Mouse (Mus musculus) erythroblast, embryonic 14.5 days (primary cell): ENCODE measurements around the gene Nfatc3. TPM values are rescaled to one million over a fixed set of nuclear protein-coding genes. Genes with fewer than 3 reads are reported as not detected.

Experiments
- H3K27me3 ChIP-seq: 2 replicates; pipeline ENCODE4 v1.6.1; 2012; ENCODE audit warnings: inconsistent platforms; ENCODE audit not compliant: control insufficient read depth
- H3K36me3 ChIP-seq: 2 replicates; pipeline ENCODE4 v1.6.1; 2012; ENCODE audit warnings: mild to moderate bottlenecking, inconsistent platforms; ENCODE audit not compliant: control insufficient read depth
- H3K4me1 ChIP-seq: 2 replicates; pipeline ENCODE4 v1.6.1; 2012; ENCODE audit warnings: inconsistent platforms; ENCODE audit not compliant: control insufficient read depth
- H3K4me3 ChIP-seq: replicated peaks from 2 replicates; pipeline ENCODE3; 2012; ENCODE audit warnings: moderate library complexity, mild to moderate bottlenecking, inconsistent platforms
- H3K9me3 ChIP-seq: 2 replicates; pipeline ENCODE4 v1.6.1; 2012; ENCODE audit warnings: low read length, inconsistent platforms, mixed read lengths; ENCODE audit not compliant: control insufficient read depth
- GATA1 ChIP-seq: IDR thresholded peaks from 2 replicates; pipeline ENCODE4 v1.6.1; 2012; ENCODE audit warnings: low read length, inconsistent platforms, mixed read lengths
- TAL1 ChIP-seq: IDR thresholded peaks from 3 replicates; pipeline ENCODE4 v1.6.1; 2012; ENCODE audit warnings: low read length, inconsistent platforms, mixed read lengths
- polyA plus RNA-seq: library from polyadenylated mRNA; stranded (reverse); fragments of >175 nt; gene quantifications from 2 replicates; pipeline ENCODE4 v1.2.3, GENCODE M21; 2012

Gene Nfatc3
- polyA plus RNA-seq, 1 experiment: 0.54 TPM

DNA sequence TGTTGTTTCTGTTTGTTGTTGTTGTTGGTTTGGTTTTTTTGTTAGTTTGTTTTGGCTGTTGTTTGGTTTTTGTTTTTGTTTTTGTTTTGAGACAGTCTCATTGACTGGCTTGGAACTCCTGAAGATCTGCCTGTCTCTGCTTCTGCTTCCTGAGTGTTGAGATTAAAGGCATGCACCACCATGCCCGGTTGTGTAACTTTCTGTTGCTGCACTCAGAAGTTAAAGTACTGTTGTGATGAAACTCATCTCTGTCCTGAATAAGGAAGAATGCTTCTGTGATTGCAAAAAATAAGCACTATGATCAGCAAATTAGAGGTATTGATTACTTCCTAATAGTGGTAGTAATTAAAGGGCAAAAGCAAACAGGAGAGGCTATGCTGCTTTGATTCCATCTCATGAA, 47.6 kb downstream of the Nfatc3 start:
- H3K4me3 ChIP-seq: no peak overlapping the region
- no peaks in the 10 kb centered on the region for H3K9me3 ChIP-seq
- no peaks in the 10 kb centered on the region for H3K4me1 ChIP-seq
- TF ChIP-seq GATA1 (no peak), TAL1 (no peak)
- H3K36me3 ChIP-seq: peaks cover 87% of the 10 kb centered on the region
- no peaks in the 10 kb centered on the region for H3K27me3 ChIP-seq

DNA sequence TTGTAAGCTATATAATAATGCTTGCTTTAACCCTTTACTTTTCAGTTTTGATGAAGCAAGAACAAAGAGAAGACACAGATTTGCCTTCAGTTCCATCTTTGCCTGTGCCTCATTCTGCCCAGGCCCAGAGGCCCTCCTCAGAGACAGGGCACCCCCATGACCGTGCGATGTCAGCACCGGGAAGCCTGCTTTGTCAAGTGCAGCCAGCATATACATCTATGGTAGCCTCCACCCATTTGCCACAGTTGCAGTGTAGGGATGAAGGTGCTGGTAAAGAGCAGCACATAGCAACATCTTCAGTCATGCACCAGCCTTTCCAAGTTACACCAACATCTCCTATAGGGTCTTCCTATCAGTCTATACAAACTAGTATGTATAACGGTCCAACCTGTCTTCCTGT, 49.4 kb downstream of the Nfatc3 start:
- Histone ChIP-seq H3K9me3 (no peaks in the 10 kb centered on the region), H3K36me3 (peaks cover 80% of the 10 kb centered on the region), H3K27me3 (no peaks in the 10 kb centered on the region), H3K4me1 (no peaks in the 10 kb centered on the region), H3K4me3 (no peak overlapping the region)
- TF ChIP-seq TAL1 (no peak), GATA1 (no peak)

DNA sequence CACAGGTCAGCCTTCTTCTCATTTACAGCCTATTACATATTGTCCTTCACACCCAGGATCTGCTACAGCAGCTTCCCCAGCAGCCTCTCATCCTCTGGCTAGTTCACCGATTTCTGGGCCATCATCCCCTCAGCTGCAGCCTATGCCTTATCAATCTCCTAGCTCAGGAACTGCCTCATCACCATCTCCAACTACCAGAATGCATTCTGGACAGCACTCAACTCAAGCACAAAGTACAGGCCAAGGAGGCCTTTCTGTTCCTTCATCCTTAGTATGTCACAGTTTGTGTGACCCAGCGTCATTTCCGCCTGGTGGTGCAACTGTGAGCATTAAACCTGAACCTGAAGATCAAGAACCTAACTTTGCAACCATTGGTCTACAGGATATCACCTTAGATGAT, 50.1 kb downstream of the Nfatc3 start:
- Histone ChIP-seq H3K36me3 (peaks cover 75% of the 10 kb centered on the region), H3K27me3 (no peaks in the 10 kb centered on the region)
- no peak for TF ChIP-seq GATA1
- no peak for TF ChIP-seq TAL1

DNA sequence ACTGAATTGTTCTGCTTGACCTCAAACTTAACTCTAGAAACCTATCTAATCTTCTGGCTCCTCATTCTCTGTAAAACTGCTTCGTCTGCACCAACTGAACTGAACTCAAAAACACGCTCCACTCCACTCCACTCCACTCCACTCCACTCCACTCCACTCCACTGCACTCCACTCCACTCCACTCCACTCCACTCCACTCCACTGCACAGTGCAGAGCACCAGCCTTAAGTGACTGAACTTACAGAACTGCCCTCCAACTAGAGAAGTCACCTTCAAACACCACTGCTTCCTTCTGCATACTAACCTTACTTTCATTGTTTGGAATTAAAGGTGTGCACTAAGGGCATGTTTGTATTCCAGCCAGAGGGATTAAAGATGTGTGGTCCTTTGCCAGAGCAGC, 53.4 kb downstream of the Nfatc3 start:
- Histone ChIP-seq H3K4me1 (no peaks in the 10 kb centered on the region), H3K36me3 (peaks cover 73% of the 10 kb centered on the region), H3K27me3 (no peaks in the 10 kb centered on the region), H3K4me3 (no peak overlapping the region), H3K9me3 (no peaks in the 10 kb centered on the region)
- TF ChIP-seq TAL1 (no peak), GATA1 (no peak)

More for the DNA sequence above, 50.1 kb downstream of the Nfatc3 start:
- H3K4me3 ChIP-seq: no peak overlapping the region
- no peaks in the 10 kb centered on the region for H3K4me1 ChIP-seq
- no peaks in the 10 kb centered on the region for H3K9me3 ChIP-seq

DNA sequence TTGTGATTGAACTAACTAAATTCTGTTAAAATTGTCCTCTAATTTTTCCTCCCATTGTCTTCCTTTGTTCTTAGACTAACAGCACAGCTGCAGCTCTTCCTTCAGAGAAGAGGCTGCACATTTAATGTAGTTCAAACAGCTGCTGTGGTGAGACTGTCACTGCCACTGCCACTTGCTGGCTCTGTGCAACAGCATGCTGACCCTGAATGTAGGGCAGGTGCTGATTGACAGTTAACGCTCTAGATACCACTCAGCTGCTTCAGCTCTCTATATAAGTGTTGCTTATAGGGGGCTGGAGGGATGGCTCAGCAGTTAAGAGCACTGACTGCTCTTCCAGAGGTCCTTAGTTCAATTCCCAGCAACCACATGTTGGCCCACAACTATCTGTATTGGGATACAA, 53.9 kb downstream of the Nfatc3 start:
- Histone ChIP-seq H3K4me3 (no peak overlapping the region), H3K36me3 (peaks cover 74% of the 10 kb centered on the region), H3K4me1 (no peaks in the 10 kb centered on the region), H3K9me3 (no peaks in the 10 kb centered on the region), H3K27me3 (no peaks in the 10 kb centered on the region)
- TF ChIP-seq TAL1: no peak
- TF ChIP-seq GATA1: no peak

DNA sequence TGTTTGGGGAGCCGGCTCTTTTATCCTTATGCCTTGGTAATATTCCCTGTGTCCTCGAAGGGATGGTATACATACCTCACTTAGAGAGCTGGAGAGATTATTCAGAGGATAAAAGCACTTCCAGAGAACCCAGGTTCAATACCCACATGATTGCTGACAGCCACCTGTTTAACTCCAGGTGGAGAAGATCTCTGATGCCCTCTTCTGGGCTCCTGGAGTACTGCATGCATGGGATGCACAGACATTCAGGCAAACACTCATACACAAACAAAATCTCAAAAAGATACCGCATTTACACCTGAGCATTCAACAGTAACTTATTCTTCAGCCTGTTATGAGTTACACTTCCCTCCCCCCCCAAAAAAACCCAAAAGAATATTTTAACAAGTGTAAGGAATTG, 57.3 kb downstream of the Nfatc3 start:
- Histone ChIP-seq H3K27me3 (no peaks in the 10 kb centered on the region), H3K4me3 (no peak overlapping the region), H3K36me3 (peaks cover 67% of the 10 kb centered on the region), H3K4me1 (no peaks in the 10 kb centered on the region), H3K9me3 (no peaks in the 10 kb centered on the region)
- TF ChIP-seq GATA1: no peak
- TF ChIP-seq TAL1: no peak

DNA sequence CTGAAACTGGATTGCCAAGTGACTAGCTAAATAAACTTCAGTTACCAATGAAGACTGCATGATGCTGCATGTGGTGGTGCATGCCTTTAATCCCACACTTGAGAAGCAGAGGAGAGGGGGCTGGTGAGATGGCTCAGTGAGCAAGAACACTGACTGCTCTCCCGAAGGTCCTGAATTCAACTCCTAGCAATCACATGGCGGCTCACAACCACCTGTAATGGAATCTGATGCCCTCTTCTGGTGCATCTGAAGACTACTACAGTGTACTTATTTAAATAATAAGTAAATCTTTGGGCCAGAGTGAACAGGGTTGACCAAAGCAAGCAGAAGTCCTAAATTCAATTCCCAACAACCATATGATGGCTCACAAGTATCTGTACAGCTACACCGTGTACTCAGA, 64.8 kb downstream of the Nfatc3 start:
- Histone ChIP-seq H3K27me3 (no peaks in the 10 kb centered on the region), H3K4me1 (no peaks in the 10 kb centered on the region), H3K36me3 (peaks cover 67% of the 10 kb centered on the region), H3K9me3 (no peaks in the 10 kb centered on the region), H3K4me3 (no peak overlapping the region)
- TF ChIP-seq TAL1: no peak
- TF ChIP-seq GATA1: no peak

DNA sequence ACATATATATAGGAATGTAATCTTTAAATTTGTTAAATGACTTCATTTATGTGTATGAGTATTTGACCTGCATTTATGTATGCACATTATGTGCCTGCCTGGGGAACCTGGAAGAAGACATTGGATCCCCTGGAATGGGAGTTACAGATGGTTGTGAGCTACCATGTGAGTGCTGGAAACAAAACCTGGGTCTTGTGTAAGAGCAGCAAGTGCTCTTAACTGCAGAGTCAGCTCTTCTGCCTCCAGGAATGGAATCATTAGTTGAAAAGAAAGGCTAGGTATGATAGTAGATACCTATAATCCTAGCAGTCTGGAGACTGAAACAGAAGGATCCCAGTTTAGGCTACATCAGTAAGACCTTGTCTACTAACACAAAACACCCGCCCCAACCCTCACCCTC, 67.4 kb downstream of the Nfatc3 start:
- Histone ChIP-seq H3K36me3 (peaks cover 71% of the 10 kb centered on the region), H3K9me3 (no peaks in the 10 kb centered on the region), H3K4me1 (no peaks in the 10 kb centered on the region; the same call in 1 of the 2 replicates), H3K4me3 (no peak overlapping the region), H3K27me3 (no peaks in the 10 kb centered on the region)
- TF ChIP-seq TAL1: no peak
- no peak for TF ChIP-seq GATA1

DNA sequence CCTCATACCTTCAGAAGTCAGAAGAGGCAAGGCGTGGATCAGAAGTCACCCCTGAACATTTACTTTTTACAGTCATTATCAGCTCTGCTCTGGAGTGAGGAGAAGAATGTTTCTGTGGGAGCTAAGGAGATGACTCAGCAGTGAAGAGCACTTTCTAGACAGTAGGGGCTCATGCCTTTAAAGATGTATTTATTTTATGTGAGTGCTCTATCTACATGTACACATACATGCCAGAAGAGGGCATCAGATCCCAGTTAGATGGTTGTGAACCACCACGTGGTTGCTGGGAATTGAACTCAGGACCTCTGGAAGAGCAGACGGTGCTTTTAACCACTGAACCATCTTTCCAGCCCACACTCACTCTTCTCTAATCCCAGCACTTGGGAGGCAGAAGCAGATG, 68.4 kb downstream of the Nfatc3 start:
- peaks cover 5% of the 10 kb centered on the region for H3K4me1 ChIP-seq
- H3K9me3 ChIP-seq: no peaks in the 10 kb centered on the region
- H3K36me3 ChIP-seq: peaks cover 74% of the 10 kb centered on the region
- no peak for TF ChIP-seq GATA1
- TF ChIP-seq TAL1: no peak
- no peaks in the 10 kb centered on the region for H3K27me3 ChIP-seq
- no peak overlapping the region for H3K4me3 ChIP-seq

DNA sequence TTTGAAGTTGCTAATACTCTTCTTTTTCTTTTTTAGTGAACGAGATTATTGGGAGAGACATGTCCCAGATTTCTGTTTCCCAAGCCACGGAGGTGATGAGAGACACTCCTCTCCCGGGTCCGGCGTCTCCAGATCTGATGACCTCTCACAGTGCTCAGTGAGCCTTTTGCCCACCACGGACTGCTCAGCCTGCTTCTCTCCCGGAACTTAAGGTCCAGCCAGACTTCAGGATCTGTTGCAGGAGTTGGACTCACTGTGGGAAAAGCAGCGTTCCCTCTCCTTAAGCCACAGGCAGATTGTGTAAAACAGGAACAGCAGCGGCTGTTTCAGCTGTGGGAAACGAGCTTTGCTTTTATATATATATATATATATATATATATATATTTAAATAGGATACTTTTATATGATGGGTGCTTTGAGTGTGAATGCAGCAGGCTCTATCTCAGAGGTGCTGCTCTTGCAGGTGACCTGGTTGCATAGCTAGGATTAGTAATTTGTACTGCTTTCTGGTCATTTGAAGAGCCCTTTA, 69.3 kb downstream of the Nfatc3 start:
- peaks cover 82% of the 10 kb centered on the region for H3K36me3 ChIP-seq
- peaks cover 7% of the 10 kb centered on the region for H3K4me1 ChIP-seq
- no peaks in the 10 kb centered on the region for H3K9me3 ChIP-seq
- no peak overlapping the region for H3K4me3 ChIP-seq
- TF ChIP-seq GATA1: no peak
- TF ChIP-seq TAL1: no peak
- H3K27me3 ChIP-seq: peaks cover under 1% of the 10 kb centered on the region; the same call in 1 of the 2 replicates
